Mouse (Mus musculus) limb, embryonic 11.5 days (tissue): ENCODE data around the gene Gm9767. TPM values are rescaled to one million over a fixed set of nuclear protein-coding genes. Genes with fewer than 3 reads are reported as not detected.
A peak's percentile ranks its signal among the peaks of the same experiment; 100 is the strongest.

Source experiments
- ATAC-seq: fragments of 200-750 bp; cut with Nextera tagmentation; 2 replicates; pipeline ENCODE4 v1.8.0; 2017; ENCODE audit warnings: low read depth; ENCODE audit not compliant: insufficient number of reproducible peaks, low FRiP score, low TSS enrichment
- DNase-seq: peaks from one replicate; pipeline ENCODE4 v3.0.0-alpha.2; 2015; ENCODE audit warnings: low spot score
- H3K27ac ChIP-seq: fragments of 300-500 bp; sonication (generic); replicated peaks from 2 replicates; pipeline ENCODE4 v1.5.1; 2014; ENCODE audit warnings: low read depth, mild to moderate bottlenecking, low read length
- H3K27me3 ChIP-seq: fragments of 300-500 bp; sonication (generic); 2 replicates; pipeline ENCODE4 v1.6.1; 2014; ENCODE audit warnings: mild to moderate bottlenecking, low read length, mixed read lengths; ENCODE audit not compliant: control insufficient read depth, insufficient read depth
- H3K36me3 ChIP-seq: fragments of 300-500 bp; sonication (generic); 2 replicates; pipeline ENCODE4 v1.6.1; 2014; ENCODE audit warnings: mild to moderate bottlenecking, low read length, moderate library complexity, mixed read lengths; ENCODE audit not compliant: control insufficient read depth, insufficient read depth
- H3K4me1 ChIP-seq: fragments of 300-500 bp; sonication (generic); 2 replicates; pipeline ENCODE4 v1.6.1; 2014; ENCODE audit warnings: low read length, mixed read lengths; ENCODE audit not compliant: control insufficient read depth, insufficient read depth
- H3K4me2 ChIP-seq: fragments of 300-500 bp; sonication (generic); 2 replicates; pipeline ENCODE4 v1.6.1; 2014; ENCODE audit warnings: low read depth, mild to moderate bottlenecking, moderate library complexity; ENCODE audit not compliant: severe bottlenecking
- H3K4me3 ChIP-seq: fragments of 300-500 bp; sonication (generic); 2 replicates; pipeline ENCODE4 v1.5.1; 2014; ENCODE audit warnings: low read depth, low read length
- H3K9ac ChIP-seq: fragments of 300-500 bp; sonication (generic); 2 replicates; pipeline ENCODE4 v1.6.1; 2014; ENCODE audit warnings: mild to moderate bottlenecking, low read length
- H3K9me3 ChIP-seq: fragments of 300-500 bp; sonication (generic); 2 replicates; pipeline ENCODE4 v1.6.1; 2016; ENCODE audit warnings: low read length; ENCODE audit not compliant: control insufficient read depth
- WGBS: fragments of 180-500 bp; shearing (Covaris S2); extraction: QIAGEN DNeasy Blood & Tissue Kit; methylation state at CpG from one replicate; pipeline ENCODE4 v1.1.7; 2014; 5-methylcytosine and 5-hydroxymethylcytosine counted together
- polyA plus RNA-seq: library from polyadenylated mRNA; unstranded; fragments of >200 nt; fragmentation: Nextera tagmentation; extraction: Ambion mirVana; gene quantifications from 2 replicates; pipeline ENCODE4 v1.2.1, GENCODE M21; 2014

Gm9767 gene
- polyA plus RNA-seq: 0.13 and 0.40 TPM in 2 replicates

DNA sequence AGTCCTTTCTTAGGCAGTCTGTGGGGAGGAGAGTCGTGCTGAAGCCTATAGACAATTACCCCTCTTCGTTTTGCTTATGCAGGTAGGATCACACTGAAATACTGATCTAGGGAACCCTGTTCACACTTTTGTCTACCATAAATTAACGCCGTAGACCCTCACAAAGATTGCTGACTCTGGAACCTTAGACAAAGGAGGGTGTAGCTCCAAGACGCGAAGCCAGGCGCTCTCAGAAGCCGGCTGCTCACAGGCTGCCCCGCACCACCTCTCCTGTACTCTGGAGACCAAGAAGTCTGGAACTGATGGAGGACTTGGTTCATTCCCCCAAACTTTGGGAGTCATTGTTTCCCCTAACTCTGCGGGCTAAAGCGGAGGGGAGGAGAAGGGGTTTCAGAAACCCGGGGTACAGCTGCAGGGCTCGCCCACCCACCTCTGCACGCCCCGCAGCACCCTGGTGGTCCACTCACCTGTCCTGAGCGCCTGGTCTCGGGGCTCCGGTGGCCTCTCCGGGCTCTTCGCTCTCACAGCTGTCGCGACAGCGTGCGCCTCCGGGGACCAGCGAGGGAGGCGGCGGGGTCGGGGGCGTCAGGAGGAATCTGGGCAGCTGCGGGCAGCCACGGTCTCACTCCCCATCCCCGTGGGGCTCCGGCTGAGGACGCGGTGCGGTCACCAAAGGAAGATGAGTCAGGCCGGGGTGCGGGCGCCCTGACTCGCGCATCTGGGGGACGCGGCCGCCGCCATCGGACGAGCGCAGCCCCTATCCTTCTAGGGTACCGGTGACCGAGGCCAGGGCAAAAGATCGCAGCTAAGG is at the start of gene Gm9767:
Gene Gm9767 (plus strand): TSS at position 585 of the 811 bp plus-strand sequence.
- no peaks in the 10 kb centered on the region for H3K4me1 ChIP-seq
- H3K36me3 ChIP-seq: no peaks in the 10 kb centered on the region
- H3K4me2 ChIP-seq: peak within 1 kb of the TSS; percentile 86
- 2% methylated on average over 52 of the region's 52 CpGs for WGBS
- H3K9me3 ChIP-seq: no peaks in the 10 kb centered on the region
- DNase-seq (peak; percentile 61), ATAC-seq (peak; percentile 39; the same call in 1 of the 2 replicates)
- peak within 1 kb of the TSS; percentile 73 for H3K9ac ChIP-seq
- no peak within 1 kb of the TSS for H3K27ac ChIP-seq
- peak within 1 kb of the TSS; percentile 55 for H3K4me3 ChIP-seq
- peaks cover 10% of the 10 kb centered on the region for H3K27me3 ChIP-seq

DNA sequence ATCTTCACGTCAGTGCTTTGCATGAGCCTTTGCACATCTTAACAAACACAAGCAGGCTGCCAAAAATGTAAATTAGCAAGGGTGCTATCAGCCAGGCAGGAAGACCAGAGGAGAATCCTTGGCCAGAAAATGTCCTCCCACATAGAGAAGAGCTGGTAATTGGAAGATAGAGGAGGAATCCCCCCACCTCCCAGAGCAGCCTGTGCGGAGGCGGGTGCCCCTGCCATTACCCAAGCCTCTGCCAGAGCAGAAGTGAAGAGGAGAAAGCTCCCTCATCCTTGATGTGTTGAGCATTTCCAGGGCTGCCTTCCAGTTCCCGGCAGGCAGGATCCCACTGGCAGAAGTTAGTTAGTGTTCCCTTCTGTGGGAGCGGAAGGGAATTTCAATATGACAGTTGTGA is 43.1 kb upstream of the Gm9767 start:
- H3K9ac ChIP-seq: no peak overlapping the region
- no peak for ATAC-seq
- H3K4me3 ChIP-seq: no peak overlapping the region
- H3K4me1 ChIP-seq: no peaks in the 10 kb centered on the region
- no peak overlapping the region for H3K27ac ChIP-seq
- H3K9me3 ChIP-seq: no peaks in the 10 kb centered on the region
- H3K36me3 ChIP-seq: no peaks in the 10 kb centered on the region
- WGBS: 80% methylated on average over 5 of the region's 5 CpGs
- H3K4me2 ChIP-seq: no peak overlapping the region
- no peaks in the 10 kb centered on the region for H3K27me3 ChIP-seq
- DNase-seq: no peak

DNA sequence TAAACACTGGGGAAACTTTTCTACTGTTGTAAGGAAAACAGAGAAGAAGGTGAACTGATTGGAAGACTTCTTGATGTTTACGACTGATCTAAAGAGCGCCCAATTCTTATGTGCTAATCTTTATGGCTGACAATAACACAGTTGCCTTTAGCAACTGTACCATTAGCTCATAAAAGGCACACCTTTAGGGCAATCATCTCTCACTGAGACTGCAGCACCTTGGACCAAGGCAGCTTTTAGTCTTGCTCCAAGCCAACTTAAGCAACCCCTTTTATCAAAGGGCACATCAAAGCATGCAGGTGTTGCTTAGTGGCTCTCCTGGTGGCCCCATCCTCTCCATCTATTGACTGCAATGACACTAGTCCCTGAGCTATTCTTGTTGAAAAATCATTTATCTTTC is 26.9 kb upstream of the Gm9767 start:
- 87% methylated on average over 2 of the region's 2 CpGs for WGBS
- Histone ChIP-seq H3K4me3 (no peak overlapping the region), H3K9me3 (no peaks in the 10 kb centered on the region), H3K9ac (no peak overlapping the region), H3K27ac (no peak overlapping the region), H3K4me2 (no peak overlapping the region), H3K36me3 (no peaks in the 10 kb centered on the region), H3K27me3 (no peaks in the 10 kb centered on the region), H3K4me1 (no peaks in the 10 kb centered on the region)
- DNase-seq (no peak), ATAC-seq (no peak)

DNA sequence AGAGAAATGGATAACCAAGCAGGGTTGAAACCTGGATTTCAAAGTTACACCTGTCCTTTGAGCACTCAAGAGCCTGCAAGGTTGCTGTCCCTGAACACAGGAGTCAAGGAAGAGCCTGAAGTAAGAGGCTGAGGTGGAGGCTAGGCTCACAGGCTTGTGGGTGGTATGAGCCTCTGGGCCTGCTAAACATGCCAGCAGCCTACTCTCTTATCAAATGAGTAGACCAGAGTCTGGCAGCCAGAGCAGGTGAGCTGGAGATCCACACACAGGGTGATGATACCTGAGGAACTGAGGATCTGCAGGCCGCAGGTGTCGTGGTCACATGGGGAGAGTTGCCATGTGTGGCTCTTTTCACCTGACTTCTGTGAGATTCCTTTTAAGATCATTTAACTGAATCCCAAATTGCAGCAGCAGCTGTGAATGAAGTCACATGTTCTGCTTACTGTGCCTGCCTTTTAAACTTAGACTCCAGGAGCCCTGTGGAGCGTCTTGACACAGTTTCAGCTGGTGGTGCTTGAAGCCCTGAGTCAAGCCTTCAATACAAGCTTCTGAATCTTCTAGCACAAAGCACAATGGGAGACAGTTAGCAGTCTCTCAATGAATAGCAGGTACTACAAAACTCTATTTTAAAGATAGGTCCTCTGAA is 18.3 kb upstream of the Gm9767 start:
- Histone ChIP-seq H3K4me3 (no peak overlapping the region), H3K27ac (no peak overlapping the region), H3K4me1 (no peaks in the 10 kb centered on the region), H3K36me3 (no peaks in the 10 kb centered on the region), H3K9ac (no peak overlapping the region), H3K9me3 (no peaks in the 10 kb centered on the region), H3K27me3 (no peaks in the 10 kb centered on the region), H3K4me2 (no peak overlapping the region)
- WGBS: 83% methylated on average over 3 of the region's 3 CpGs
- DNase-seq: no peak
- no peak for ATAC-seq

DNA sequence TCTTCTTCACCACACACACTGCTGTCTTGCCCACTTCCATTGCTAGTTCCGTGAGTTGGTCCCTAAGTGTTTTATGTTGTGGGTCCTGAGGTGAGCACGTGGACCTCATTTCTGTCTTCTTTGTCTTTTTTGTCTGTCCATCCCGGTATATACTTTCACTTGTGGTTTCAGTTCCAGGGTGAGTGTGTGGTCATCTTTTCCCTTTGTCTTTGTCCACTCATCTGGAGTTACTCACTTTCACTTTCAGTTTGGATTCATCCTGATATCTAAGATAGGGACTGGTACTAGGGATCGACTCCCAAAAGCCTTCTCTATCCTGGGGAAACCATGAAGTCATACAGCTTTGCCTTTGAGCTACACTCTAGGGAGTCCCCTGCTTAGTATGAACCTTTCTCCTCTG is 15.0 kb upstream of the Gm9767 start:
- DNase-seq (no peak), ATAC-seq (no peak)
- Histone ChIP-seq H3K4me1 (no peaks in the 10 kb centered on the region), H3K4me3 (no peak overlapping the region), H3K9me3 (no peaks in the 10 kb centered on the region), H3K36me3 (no peaks in the 10 kb centered on the region), H3K27ac (no peak overlapping the region), H3K4me2 (no peak overlapping the region), H3K27me3 (no peaks in the 10 kb centered on the region), H3K9ac (no peak overlapping the region)
- WGBS: 90% methylated on average over 4 of the region's 4 CpGs

DNA sequence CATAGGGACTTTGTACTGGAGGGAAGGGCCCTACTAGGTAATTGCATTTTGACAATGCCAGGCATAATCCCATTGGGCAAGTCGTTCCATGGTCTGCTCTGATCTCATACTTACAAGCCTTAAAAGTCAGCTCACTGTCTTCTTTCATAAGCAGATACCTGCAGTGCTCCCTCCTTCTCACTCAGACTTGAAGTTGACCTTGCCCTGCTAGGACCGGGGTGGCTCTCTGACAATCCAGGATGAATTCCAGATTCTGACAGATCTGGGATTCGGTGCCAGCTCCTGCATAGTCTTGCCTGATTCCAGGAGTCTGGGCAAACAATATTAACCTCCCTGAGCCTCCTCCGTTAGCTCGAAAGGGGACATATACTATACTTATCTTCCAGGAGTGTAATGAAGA is 6.1 kb upstream of the Gm9767 start:
- no peak overlapping the region for H3K27ac ChIP-seq
- whole genome bisulfite sequencing: 90% methylated on average over 5 of the region's 5 CpGs
- H3K9ac ChIP-seq: no peak overlapping the region
- no peak overlapping the region for H3K4me2 ChIP-seq
- no peak overlapping the region for H3K4me3 ChIP-seq
- DNase-seq (no peak), ATAC-seq (no peak)
- no peaks in the 10 kb centered on the region for H3K9me3 ChIP-seq
- H3K36me3 ChIP-seq: no peaks in the 10 kb centered on the region
- no peaks in the 10 kb centered on the region for H3K4me1 ChIP-seq
- no peaks in the 10 kb centered on the region for H3K27me3 ChIP-seq

DNA sequence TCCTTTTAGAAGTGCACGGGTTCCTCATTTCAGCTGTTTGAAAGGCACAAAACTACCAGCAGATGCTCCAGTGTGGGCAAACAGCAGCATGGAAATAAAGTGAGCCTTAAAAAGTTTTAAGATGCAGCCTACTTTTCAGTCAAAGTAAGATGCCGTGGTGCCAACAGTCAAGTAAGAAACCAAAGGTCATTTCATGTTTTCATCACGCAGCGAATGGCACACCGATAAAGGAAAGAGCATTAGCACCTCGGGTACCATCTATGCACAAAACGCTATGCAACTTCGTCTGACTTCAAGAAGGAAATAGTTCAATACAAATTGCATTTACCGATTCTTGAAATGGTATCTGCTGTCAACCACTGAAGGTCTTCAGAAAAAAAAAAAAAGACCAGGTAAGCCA is 1.1 kb upstream of the Gm9767 start:
- DNase-seq (no peak), ATAC-seq (no peak)
- no peak overlapping the region for H3K4me2 ChIP-seq
- H3K9me3 ChIP-seq: no peaks in the 10 kb centered on the region
- no peaks in the 10 kb centered on the region for H3K4me1 ChIP-seq
- H3K4me3 ChIP-seq: no peak overlapping the region
- no peaks in the 10 kb centered on the region for H3K36me3 ChIP-seq
- no peak overlapping the region for H3K27ac ChIP-seq
- peaks cover 10% of the 10 kb centered on the region for H3K27me3 ChIP-seq
- WGBS: 89% methylated on average over 9 of the region's 9 CpGs
- H3K9ac ChIP-seq: no peak overlapping the region

DNA sequence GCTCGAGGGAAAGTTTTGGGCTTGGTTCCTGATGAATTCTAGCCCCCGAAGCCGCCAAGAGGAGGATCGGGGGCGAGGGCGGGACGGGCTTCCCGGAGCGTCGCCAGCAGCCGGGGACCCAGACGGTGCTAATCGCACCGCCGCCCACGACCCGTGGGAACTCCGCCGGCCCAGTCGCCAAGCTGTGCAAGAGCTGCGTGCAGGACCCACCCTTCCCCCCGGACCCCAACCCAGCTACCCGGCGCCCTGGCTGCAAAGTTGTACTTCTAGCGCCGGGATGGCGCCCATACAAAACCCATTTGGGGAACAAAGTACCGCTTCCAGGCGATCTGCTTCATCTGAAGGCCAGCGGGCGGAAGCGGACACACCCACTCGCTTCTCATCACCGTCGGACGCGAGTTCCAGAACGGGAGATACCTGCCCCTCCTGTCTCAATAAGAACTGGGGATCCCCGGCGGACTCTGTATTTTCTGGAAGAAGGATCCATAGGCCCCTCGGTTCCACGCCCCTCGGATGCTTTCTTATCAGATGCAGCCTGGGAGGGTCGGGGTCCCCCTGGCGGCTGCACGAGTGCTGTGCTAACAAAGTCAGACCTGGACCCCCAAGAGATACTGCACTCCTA is 577 bp downstream of the Gm9767 start, which contains the start of gene Tmem200a:
Gene Tmem200a (minus strand): TSS at position 532 of the 622 bp plus-strand sequence.
- Histone ChIP-seq H3K27me3 (peaks cover 10% of the 10 kb centered on the region), H3K4me3 (peak within 1 kb of the TSS; percentile 55), H3K9ac (peak within 1 kb of the TSS; percentile 73), H3K27ac (no peak within 1 kb of the TSS), H3K9me3 (no peaks in the 10 kb centered on the region), H3K4me2 (peak within 1 kb of the TSS; percentile 86), H3K4me1 (no peaks in the 10 kb centered on the region), H3K36me3 (no peaks in the 10 kb centered on the region)
- WGBS: 0% methylated on average over 35 of the region's 46 CpGs
- ATAC-seq (peak; percentile 68), DNase-seq (peak; percentile 82)
